Mouse (Mus musculus): ENCODE results near the gene Wdr83. TPM values are rescaled to one million over a fixed set of nuclear protein-coding genes. Genes with fewer than 3 reads are reported as not detected.

The Wdr83 gene
- polyA plus RNA-seq, 1 experiment = 16.8 TPM

DNA sequence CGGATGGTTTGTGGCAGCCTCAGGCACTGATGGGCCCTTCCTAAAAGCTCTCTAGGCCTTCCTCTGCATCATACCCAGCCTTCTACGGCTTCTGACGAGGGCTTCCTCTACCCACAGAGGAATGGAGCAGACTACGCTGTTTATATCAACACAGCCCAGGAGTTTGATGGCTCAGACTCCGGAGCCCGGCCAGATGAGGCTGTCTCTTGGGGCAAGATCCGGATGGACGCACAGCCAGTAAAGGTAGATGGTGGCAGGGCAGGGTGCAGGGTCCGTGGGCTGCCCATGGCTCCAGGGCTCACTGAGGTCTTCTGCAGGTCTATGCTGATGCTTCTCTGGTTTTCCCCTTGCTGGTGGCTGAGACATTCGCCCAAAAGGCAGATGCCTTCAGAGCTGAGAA is 6.5 kb downstream of the Wdr83 start:
- TF ChIP-seq EP300 (IDR thresholded peaks at IDR 0.05; ENCODE audit: insufficient read depth, low read depth, low read length) = no peak
- TF ChIP-seq CTCF (IDR thresholded peaks at IDR 0.05; ENCODE audit: low read depth, low read length) = no peak
- no peak for TF ChIP-seq POLR2A (IDR thresholded peaks at IDR 0.05; ENCODE audit: insufficient read depth, low read length)
- no peaks in the 10 kb centered on the region for H3K9me3 ChIP-seq (replicated peaks; ENCODE audit: control insufficient read depth, insufficient read depth, low read length, poor library complexity, severe bottlenecking)
- H3K27me3 ChIP-seq (ENCODE audit: control insufficient read depth, insufficient read depth, low read length, poor library complexity, severe bottlenecking) = no peaks in the 10 kb centered on the region
- no peaks in the 10 kb centered on the region for H3K4me1 ChIP-seq (ENCODE audit: control insufficient read depth, insufficient read depth, low read length)
- peaks cover 37% of the 10 kb centered on the region for H3K36me3 ChIP-seq (ENCODE audit: control insufficient read depth, insufficient read depth, low read length, poor library complexity, severe bottlenecking)
- no peak overlapping the region for H3K4me3 ChIP-seq (ENCODE audit: low read depth, low read length)
- no peak overlapping the region for H3K27ac ChIP-seq (ENCODE audit: insufficient read depth, low read length)
- H3K9ac ChIP-seq (ENCODE audit: low read depth, poor library complexity, severe bottlenecking) = no peak overlapping the region

DNA sequence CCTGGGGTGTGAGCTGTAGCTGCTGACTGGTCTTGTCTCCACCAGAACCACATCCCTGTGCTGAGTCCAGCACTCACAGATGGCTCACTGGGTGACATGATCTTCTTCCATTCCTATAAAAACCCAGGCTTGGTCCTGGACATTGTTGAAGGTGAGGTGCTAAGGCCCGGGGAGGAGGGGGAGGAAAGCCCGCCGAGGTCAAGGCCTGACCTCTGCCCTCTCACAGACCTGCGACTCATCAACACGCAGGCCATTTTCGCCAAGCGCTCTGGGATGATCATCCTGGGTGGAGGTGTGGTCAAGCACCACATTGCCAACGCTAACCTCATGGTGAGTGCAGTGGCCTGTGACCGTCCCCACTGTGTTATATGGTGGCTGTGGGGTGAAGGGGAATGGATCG is 6.9 kb downstream of the Wdr83 start:
- TF ChIP-seq EP300 (IDR thresholded peaks at IDR 0.05; ENCODE audit: insufficient read depth, low read depth, low read length) (no peak), POLR2A (IDR thresholded peaks at IDR 0.05; ENCODE audit: insufficient read depth, low read length) (no peak), CTCF (IDR thresholded peaks at IDR 0.05; ENCODE audit: low read depth, low read length) (no peak)
- Histone ChIP-seq H3K27ac (ENCODE audit: insufficient read depth, low read length) (no peak overlapping the region), H3K9me3 (replicated peaks; ENCODE audit: control insufficient read depth, insufficient read depth, low read length, poor library complexity, severe bottlenecking) (no peaks in the 10 kb centered on the region), H3K4me1 (ENCODE audit: control insufficient read depth, insufficient read depth, low read length) (no peaks in the 10 kb centered on the region), H3K9ac (ENCODE audit: low read depth, poor library complexity, severe bottlenecking) (no peak overlapping the region), H3K4me3 (ENCODE audit: low read depth, low read length) (no peak overlapping the region), H3K36me3 (ENCODE audit: control insufficient read depth, insufficient read depth, low read length, poor library complexity, severe bottlenecking) (peaks cover 37% of the 10 kb centered on the region), H3K27me3 (ENCODE audit: control insufficient read depth, insufficient read depth, low read length, poor library complexity, severe bottlenecking) (no peaks in the 10 kb centered on the region)

DNA sequence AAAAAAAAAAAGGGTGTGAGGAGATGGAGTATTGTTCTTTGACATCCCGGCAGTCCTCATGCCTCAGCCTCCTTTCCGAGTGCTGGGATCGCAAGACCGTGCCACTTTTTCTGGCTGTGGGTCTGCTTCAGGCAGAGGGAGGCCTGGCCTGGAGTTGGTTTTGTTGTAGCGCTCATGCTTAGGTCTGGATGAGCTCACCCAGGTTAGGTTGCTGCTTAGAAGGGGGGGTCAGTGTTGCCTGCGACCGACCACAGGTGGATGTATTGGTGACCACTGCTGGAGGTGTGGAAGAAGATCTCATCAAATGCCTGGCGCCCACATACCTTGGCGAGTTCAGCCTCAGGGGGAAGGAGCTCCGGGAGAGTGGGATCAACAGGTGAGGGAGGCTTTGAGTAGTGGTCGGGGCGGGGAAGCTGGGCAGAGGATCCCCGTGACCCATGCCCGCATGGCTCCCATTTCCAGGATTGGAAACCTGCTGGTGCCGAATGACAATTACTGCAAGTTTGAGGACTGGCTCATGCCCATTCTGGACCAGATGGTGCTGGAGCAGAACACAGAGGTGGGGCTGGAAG is 8.0 kb downstream of the Wdr83 start:
- Histone ChIP-seq H3K4me1 (ENCODE audit: control insufficient read depth, insufficient read depth, low read length) (no peaks in the 10 kb centered on the region), H3K9me3 (replicated peaks; ENCODE audit: control insufficient read depth, insufficient read depth, low read length, poor library complexity, severe bottlenecking) (no peaks in the 10 kb centered on the region), H3K27ac (ENCODE audit: insufficient read depth, low read length) (no peak overlapping the region), H3K36me3 (ENCODE audit: control insufficient read depth, insufficient read depth, low read length, poor library complexity, severe bottlenecking) (peaks cover 30% of the 10 kb centered on the region), H3K9ac (ENCODE audit: low read depth, poor library complexity, severe bottlenecking) (peak overlapping the region; percentile 93), H3K4me3 (ENCODE audit: low read depth, low read length) (peak overlapping the region; percentile 36), H3K27me3 (ENCODE audit: control insufficient read depth, insufficient read depth, low read length, poor library complexity, severe bottlenecking) (no peaks in the 10 kb centered on the region)
- no peak for TF ChIP-seq POLR2A (IDR thresholded peaks at IDR 0.05; ENCODE audit: insufficient read depth, low read length)
- no peak for TF ChIP-seq EP300 (IDR thresholded peaks at IDR 0.05; ENCODE audit: insufficient read depth, low read depth, low read length)
- TF ChIP-seq CTCF (IDR thresholded peaks at IDR 0.05; ENCODE audit: low read depth, low read length) = no peak

DNA sequence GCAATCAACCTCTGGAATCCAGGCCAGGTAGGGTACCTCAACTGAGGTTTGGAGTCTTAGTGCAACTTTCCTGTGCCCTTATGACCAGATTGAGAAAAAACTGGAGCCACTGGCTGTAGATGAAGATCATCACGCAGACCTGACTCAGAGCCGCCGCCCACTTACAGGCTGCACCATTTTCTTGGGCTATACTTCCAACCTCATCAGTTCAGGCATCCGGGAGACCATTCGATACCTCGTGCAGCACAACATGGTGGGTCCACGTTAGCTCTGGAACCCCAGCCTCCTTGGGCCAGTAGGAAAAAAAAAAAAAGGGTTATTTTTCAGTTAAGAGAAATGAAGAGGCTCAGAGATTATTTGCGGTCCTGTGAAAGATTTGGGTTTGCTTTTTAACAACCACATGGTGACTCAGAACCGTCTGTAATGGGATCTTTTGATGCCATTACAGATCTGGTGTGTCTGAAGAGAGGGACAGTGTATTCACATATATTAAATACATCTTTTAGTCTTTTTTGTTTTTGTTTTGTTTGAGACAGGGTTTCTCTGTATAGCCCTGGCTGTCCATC is 8.7 kb downstream of the Wdr83 start:
- Histone ChIP-seq H3K4me1 (ENCODE audit: control insufficient read depth, insufficient read depth, low read length) (no peaks in the 10 kb centered on the region), H3K9me3 (replicated peaks; ENCODE audit: control insufficient read depth, insufficient read depth, low read length, poor library complexity, severe bottlenecking) (no peaks in the 10 kb centered on the region), H3K4me3 (ENCODE audit: low read depth, low read length) (peak overlapping the region; percentile 93), H3K27ac (ENCODE audit: insufficient read depth, low read length) (peak overlapping the region; percentile 74), H3K27me3 (ENCODE audit: control insufficient read depth, insufficient read depth, low read length, poor library complexity, severe bottlenecking) (no peaks in the 10 kb centered on the region), H3K9ac (ENCODE audit: low read depth, poor library complexity, severe bottlenecking) (peak overlapping the region; percentile 93), H3K36me3 (ENCODE audit: control insufficient read depth, insufficient read depth, low read length, poor library complexity, severe bottlenecking) (peaks cover 29% of the 10 kb centered on the region)
- TF ChIP-seq POLR2A (IDR thresholded peaks at IDR 0.05; ENCODE audit: insufficient read depth, low read length) = no peak
- no peak for TF ChIP-seq CTCF (IDR thresholded peaks at IDR 0.05; ENCODE audit: low read depth, low read length)
- TF ChIP-seq EP300 (IDR thresholded peaks at IDR 0.05; ENCODE audit: insufficient read depth, low read depth, low read length) = no peak

DNA sequence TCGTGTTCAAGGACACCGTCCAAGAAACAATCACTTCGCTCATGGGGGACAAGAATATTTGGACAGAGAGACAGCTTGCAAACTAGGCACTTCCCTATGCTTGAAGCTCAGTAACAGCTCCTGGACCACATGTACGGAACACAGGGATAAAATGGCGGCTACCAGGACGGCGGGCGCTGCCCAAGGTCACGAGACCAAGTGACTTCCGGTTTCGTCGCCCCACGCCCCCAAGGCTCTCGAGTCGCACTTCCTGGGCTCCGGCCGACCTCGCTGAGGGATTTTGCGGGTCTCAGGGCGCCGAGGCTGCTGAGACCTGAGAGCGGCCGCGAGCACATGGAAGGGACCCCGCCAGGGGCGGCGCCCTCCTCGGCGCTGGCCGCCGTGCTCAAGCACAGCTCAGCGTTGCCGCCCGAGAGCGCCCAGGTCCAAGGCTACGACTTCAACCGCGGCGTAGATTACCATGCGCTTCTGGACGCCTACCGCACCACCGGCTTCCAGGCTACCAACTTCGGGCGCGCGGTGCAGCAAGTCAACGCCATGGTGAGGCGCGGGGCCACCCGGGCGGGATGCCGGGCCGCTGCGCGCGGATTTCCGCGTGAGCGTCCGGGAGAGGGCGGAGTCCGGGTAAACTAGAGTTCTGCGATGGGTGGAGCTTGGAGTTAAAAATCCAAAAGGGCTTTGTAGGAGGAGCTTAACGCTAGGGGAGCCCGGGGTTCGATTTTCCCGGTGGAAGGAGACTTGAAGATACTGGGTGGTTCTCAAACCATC is 9.4 kb downstream of the Wdr83 start, which contains the start of gene Dhps:
Gene Dhps (plus strand): TSS at position 244 of the 768 bp plus-strand sequence.
- no peaks in the 10 kb centered on the region for H3K27me3 ChIP-seq (ENCODE audit: control insufficient read depth, insufficient read depth, low read length, poor library complexity, severe bottlenecking)
- H3K4me1 ChIP-seq (ENCODE audit: control insufficient read depth, insufficient read depth, low read length) = no peaks in the 10 kb centered on the region
- peak; percentile 61; the same call in 1 of the 2 replicates for TF ChIP-seq EP300 (IDR thresholded peaks at IDR 0.05; ENCODE audit: insufficient read depth, low read depth, low read length)
- peak; percentile 31 for TF ChIP-seq POLR2A (IDR thresholded peaks at IDR 0.05; ENCODE audit: insufficient read depth, low read length)
- no peak for TF ChIP-seq CTCF (IDR thresholded peaks at IDR 0.05; ENCODE audit: low read depth, low read length)
- peak within 1 kb of the TSS; percentile 93 for H3K9ac ChIP-seq (ENCODE audit: low read depth, poor library complexity, severe bottlenecking)
- peak within 1 kb of the TSS; percentile 93 for H3K4me3 ChIP-seq (ENCODE audit: low read depth, low read length)
- H3K36me3 ChIP-seq (ENCODE audit: control insufficient read depth, insufficient read depth, low read length, poor library complexity, severe bottlenecking) = peaks cover 27% of the 10 kb centered on the region
- H3K9me3 ChIP-seq (replicated peaks; ENCODE audit: control insufficient read depth, insufficient read depth, low read length, poor library complexity, severe bottlenecking) = no peaks in the 10 kb centered on the region
- H3K27ac ChIP-seq (ENCODE audit: insufficient read depth, low read length) = peak within 1 kb of the TSS; percentile 96

DNA sequence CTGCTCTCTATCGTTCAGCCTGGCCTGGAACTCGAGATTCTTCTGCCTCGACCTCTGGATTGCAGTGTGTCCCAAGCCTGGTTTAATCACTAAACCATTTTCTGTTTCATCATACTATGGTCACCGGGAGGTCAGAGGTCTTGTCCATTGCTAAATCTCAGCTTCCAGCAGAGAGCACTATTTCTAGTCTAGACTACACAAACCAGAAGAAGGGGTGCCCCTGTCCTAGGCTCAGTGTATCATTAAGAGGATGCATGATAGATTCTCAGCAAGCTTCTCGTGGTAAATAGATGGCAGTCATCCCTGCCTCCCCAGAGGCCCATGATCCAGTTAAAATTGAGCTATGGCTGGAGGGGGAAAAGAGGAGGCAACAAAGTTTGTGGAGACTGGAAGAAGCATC is 10.1 kb downstream of the Wdr83 start:
- TF ChIP-seq EP300 (IDR thresholded peaks at IDR 0.05; ENCODE audit: insufficient read depth, low read depth, low read length) = no peak
- peaks cover 31% of the 10 kb centered on the region for H3K36me3 ChIP-seq (ENCODE audit: control insufficient read depth, insufficient read depth, low read length, poor library complexity, severe bottlenecking)
- H3K27me3 ChIP-seq (ENCODE audit: control insufficient read depth, insufficient read depth, low read length, poor library complexity, severe bottlenecking) = no peaks in the 10 kb centered on the region
- H3K4me3 ChIP-seq (ENCODE audit: low read depth, low read length) = peak overlapping the region; percentile 93
- peak overlapping the region; percentile 93 for H3K9ac ChIP-seq (ENCODE audit: low read depth, poor library complexity, severe bottlenecking)
- H3K9me3 ChIP-seq (replicated peaks; ENCODE audit: control insufficient read depth, insufficient read depth, low read length, poor library complexity, severe bottlenecking) = no peaks in the 10 kb centered on the region
- no peaks in the 10 kb centered on the region for H3K4me1 ChIP-seq (ENCODE audit: control insufficient read depth, insufficient read depth, low read length)
- H3K27ac ChIP-seq (ENCODE audit: insufficient read depth, low read length) = peak overlapping the region; percentile 96
